Mouse (Mus musculus): ENCODE data around the gene Ccdc33. TPM values are rescaled to one million over a fixed set of nuclear protein-coding genes. Genes with fewer than 3 reads are reported as not detected.

The Ccdc33 gene
- total RNA-seq, 2 experiments from 2014 or later = 1.2 TPM; not detected in 1

DNA sequence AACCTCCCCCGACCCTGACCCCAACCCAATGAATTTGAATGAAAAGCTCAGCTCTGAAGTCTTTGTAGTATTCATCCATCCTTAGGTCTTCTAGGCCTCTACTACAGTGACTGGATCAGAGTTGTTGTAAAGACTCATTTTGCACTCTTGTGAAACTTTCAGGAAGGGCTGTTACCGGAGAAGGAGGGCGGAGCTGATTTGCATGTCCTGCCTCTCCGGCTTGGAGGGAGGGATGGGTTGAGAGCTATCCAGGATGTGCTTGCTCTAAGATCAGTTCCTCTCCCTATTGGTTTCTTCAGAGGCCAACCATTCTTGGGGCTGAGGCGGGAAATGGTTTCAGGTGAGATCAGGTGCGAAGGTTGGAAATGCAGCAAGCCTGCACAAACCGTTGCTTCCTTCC is 107.6 kb downstream of the Ccdc33 start:
- no peak for DNase-seq

DNA sequence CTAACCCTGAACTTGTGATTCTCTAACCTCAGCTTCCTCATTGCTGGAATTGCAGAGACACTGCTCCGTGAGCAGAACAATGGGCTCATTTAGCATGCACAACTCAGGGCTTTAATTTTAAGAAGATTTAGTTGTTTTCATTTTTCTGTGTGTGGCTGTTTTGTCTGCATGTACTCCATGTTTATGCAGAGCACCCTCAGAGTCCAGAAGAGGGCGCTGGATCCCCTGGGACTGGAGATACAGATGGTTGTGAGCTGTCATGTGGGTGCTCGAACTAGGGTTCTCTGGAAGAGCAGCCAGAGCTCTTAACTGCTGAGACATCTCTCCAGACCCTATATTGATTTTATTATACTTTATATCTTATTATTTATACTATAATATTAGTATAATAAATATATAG is 109.0 kb downstream of the Ccdc33 start:
- DNase-seq = no peak

DNA sequence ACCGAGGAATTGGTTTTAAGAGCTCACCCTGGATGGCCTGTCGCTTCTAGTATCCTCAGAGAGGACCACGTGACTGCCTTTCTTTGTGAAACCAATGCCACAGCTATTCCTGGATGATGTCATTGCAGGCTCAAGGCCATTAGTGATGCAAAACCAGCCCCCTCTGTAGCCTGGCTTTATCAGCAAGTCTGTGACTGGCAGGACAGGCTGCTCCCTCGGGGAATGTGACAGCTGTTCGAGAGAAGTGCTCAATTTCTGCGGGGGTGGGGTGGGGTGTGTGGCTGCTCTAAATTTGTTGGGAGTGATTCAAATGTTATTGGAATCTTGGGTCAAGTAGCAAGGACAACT is 109.6 kb downstream of the Ccdc33 start:
- DNase-seq = peak; percentile 76 to 82

DNA sequence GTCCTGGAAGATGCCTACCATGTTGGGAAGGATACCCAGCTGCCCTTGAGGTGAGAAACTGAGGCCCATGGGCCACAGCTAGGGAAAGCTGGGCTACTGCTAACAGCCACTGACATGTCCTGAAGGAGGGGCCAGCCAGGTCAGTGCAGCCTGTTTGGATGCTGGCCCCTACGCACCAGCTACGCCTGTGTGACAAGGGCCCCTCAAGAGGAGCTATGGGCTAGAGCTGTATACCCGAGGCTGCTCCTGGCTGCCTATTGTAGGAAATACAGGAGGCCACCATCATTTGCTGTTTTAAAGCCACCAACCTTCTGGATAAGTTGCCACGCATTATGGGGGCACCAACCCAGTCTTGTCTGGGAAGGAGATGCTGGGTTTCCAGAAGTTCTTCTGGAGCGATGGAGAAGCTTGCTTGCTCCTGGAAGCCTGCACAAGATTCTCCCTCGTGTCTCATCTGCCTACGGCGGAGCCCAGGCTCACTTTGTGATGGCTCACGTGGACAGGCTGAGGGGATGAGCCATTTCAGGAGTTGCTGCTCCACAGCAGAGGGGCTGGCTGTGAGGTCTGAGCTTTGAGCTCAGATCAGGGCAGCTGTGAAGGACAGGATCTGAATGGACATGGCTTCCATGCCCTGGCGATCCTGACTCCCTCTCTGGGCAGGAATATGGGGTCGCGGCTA is 110.1 kb downstream of the Ccdc33 start:
- no peak for DNase-seq

DNA sequence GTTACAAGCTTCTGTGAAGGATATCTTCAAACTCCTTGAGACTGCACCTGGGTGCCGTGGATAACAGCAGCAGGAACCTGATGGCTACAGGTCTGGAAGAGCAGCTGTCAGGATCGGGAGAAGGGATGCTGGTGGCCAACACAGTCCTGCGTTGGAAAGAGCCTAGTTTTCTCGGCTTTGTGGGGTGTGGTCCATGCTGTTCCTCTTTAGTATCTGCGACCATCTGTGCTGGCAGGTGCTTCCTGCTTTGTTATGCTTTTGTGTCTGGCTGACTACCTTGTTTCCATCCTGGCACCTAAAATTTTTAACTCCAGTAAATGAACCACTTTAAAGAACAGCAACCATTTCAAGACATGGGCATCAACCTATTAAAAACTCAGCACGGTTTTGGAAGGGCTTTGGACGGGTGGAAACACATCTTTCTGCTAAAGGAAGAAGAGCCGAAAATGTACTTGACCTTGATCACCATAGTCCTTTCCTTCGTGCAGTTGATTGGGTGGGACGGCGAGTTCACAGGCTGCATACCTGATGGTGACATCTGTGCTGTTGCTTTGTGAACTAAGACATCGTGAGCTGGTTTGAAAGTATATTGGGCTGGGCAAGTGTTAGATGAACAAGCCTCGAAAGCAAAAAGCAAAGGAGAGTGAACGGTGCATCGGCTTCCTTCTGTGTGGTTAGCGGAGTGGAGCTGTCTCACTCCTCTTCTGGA is 112.7 kb downstream of the Ccdc33 start, which contains the start of gene Cyp11a1:
Cyp11a1 (plus strand) TSS at position 659 of the 709 bp plus-strand sequence.
- no peak for DNase-seq

DNA sequence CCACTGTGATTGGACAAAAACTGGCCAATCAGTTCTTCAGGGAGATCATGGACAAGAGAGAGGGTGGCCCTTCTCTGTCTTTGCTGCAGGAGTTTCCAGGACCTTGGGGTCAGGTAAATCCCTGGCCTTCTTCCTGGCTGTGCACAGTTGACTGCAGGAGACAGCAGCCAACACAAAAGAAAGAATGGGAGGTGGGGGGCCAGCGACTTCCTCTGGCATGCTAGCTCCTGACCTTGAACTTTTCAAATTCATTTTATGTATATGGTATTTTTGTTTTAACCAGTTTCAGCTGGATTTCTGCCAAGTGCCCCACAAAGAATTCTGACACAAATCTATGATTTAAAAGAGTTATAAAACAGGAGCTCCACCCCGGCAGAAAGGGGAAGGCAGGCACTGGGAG is 115.4 kb downstream of the Ccdc33 start:
- DNase-seq = no peak

DNA sequence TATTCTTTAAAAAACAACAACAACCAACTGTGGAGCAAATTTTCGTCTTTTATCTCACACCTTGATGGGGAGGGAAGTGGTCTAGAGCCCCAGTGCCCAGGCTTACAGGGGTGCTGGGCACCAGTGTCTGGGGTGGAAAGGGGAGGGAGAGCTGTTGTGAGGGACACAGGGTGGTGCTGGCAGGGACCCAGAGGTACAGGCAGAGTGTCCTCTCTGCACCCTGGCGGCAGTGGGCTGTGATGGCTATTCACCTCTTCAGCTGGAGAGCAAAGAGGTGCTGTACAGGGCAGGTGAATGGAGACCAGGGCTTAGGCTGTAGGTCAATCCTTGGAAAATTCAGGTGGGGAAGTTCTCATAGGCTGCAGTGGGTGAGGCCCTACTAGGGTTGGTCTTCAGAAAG is 118.9 kb downstream of the Ccdc33 start:
- DNase-seq = no peak

DNA sequence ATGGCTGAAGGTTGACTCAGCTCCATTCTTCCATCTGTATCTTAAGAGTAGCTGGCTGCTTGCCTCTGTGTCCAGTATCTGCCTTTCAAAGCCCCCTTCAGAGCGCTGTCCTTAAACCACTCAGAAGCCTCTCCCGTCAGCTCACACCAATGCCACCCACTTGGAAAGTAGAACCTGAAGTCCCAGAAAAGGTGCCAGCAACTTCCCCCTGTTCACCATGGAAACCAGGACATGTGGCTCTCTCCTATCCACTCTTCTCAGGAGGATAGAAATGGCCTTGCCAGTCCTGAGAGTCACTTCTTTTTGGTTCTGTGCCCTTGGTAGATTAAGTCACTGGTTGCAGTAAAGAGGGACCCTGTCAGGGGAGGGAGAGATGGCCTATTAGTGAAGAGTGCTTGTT is 119.9 kb downstream of the Ccdc33 start:
- no peak for DNase-seq

DNA sequence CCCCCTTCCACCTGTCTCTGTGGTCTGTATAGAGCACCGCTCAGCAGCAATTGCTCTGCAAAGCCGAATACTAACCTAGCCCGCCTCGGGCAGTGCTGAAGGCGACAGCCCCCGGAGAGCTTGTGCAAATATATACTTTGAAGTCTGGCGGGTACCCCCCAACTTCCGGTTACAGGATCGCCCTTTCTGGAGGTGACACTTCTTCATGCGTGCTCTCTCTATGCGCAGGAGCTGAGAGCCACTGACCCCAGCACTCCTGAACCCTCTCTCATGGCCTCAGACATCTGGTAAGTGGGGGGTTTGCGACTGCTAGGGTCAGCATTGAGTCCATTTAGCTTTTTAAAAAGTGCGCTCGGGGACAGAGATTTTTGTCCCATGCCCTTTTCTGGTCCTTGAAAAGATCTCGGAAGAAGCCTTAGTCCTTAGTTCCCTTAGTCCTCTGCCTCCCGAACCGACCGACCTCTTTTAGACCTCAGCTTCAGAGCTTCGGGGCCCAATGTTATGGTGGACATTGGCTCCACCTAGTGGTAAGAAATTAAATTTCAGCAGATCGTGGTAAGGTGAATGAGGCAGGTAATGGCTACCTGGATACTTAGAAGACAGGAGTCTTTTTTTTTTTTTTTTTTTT is 120.5 kb downstream of the Ccdc33 start:
- peak; percentile 51 to 75 for DNase-seq

DNA sequence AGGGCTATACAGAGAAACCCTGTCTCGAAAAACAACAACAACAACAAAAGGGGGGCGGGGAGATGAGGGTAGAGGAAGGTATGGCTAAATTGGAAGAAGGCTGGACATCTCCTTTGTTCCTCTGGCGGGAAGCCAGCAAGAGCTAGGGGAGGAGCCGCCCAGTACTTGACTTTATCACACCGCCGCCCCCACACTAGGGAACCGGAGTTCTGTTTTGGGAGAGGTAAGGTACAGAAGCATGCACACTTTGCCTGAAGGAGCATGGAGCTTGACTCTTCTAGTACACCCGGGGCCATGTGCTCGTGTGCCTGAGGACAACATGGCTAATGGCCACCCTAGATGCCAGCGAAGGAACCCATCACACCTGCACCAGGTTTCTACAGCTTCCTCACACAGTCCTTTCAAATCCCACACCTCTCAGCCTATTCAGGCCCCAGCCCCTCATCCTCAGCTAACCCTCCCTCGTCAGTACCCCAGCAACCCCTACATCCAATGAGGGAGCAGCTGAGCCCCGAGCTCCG is 121.1 kb downstream of the Ccdc33 start:
- DNase-seq = no peak

DNA sequence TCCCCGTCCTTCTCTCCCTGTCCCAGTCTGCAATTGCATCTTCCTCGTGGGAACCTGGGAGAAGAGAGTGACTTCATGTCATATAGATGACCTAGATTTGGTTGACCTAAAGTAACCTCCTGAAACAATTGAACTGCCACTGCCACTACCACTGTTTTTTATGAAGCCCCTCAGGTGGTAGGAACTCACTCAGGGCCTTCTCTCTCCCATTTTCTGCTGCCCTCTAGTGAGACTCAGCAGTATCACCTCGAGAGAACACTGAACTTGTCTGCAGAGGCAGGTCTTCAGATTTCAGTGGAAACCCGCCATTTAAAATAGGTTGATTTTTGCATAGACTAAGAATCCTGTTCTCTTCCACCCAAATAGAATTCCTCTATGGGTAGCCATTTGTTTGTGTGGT is 123.3 kb downstream of the Ccdc33 start:
- DNase-seq = no peak

DNA sequence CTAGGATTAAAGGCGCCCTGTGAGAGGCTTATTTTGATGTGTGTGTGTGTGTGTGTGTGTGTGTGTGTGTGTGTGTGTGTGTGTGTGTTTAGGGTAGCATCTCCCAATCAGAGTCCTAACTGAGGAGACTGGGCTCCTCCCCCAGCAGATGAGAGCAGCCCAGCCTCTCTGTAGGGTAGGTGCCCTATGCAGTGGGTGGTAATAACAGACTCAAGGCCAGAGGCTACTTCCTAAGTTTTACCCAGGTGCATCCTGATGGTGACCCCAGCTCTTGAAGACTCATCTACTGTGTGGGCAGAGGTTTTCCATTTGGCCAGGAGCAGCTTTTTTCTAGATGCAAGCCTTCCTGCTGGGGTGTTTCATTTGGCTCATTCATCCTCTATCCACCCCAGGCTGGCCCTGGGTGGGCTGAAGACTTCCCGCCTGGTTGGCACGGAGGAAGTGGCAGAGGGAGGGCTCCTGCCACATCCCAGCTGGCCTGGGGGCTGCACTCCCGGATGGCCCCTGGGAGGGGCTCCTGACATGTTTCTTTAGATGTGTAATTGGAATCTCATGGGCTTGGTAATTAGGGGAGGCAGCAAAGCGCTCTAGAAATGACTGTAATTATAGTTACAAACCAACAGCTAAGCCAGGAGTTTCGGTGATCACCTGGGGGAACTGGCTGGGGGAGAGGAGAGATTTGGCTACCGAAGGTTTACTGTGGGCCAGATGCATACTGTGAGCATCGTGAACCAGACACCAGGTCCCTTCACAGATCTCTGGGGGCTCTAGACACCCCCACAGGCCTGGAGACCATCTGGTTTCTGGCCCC is 125.6 kb downstream of the Ccdc33 start:
- DNase-seq = no peak

DNA sequence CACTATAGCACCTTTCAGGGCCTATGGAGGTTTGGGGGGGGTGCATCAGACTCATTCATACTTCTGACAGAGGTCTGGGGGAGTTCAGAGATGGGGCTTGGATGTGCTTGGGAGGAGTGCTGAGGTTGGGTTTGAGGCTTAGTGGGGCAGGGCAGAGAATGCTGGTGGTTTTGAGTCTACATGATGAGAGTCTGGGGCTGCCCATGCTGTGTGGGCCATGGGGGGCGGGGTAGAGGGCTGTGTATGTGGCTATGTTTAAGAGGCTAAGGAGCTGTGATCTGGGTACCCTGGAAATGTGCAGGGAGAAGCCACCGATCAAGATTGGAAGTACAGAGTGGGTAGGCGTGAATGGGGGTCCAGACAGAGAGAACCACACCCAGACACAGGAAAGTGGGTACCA is 126.6 kb downstream of the Ccdc33 start:
- no peak for DNase-seq

DNA sequence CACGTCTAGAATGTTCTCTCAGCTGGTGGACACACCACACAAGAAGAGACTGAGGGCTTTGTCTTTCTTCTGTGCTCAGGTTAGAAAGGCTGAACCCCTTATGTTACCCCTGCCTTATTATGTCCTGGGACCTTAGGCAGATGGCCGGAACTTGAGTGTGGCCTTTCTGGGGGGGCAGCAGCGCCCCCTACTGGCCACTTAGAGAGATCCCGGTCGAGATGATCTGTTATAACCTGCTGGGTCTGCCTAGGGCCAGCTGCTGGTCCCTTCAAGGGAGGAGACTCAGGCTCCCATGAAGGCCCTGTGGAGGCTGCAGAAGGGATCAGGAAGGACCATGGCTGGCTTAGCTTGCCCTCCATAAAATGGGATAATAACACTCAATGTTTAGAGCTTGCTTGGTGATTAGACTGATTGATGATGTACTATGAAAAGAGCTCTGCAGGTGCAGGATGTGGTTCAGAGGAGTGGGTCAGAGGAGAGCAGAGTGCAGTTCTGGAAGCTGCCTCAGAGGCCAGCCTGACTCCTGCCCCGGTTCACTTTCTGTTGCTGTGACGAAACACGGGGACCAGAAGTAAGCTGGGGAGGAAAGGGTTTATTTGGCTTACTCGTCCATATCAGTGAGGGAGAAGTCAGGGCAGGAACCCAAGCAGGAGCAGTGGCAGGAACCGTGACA is 128.0 kb downstream of the Ccdc33 start:
- DNase-seq = peak; percentile 50 to 55

DNA sequence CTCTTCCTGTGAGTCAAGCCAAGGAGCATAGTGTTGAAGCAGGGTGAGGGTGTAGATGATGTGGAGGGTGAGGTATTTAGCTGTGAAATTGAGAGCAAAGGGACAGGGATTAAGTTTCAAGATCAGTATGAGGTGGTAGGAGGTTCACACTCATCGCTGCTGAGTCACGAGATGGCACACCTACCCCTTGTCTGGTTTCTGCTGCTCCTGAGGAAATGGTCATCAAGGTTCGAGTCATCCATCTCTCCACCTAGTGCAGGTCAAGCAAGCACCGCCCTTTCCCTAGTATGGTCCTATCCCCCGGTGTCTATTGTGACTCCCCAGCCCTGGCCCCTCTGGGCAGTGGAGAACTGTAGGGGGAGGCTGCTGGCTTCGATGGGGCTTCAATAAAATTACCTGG is 129.3 kb downstream of the Ccdc33 start:
- DNase-seq = no peak

DNA sequence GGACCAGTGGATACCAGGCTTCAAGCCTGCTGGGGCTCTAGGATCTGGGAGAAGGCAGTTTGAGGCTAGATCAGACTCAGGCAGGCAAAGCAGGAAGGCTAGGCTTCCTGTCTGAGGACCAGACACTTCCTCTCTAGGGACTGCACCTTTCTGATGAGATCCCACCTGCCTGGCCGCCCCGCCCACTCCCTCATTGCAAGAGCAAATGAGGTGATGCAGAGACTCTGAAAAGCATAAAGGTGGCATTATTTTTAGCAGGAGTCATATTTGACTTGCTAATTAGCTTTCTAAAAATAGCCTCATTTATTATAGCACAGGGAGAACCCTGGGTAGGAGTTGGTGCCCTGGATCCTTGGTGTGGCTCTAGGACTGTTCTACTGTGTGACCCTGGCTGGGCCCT is 130.5 kb downstream of the Ccdc33 start:
- DNase-seq = no peak

DNA sequence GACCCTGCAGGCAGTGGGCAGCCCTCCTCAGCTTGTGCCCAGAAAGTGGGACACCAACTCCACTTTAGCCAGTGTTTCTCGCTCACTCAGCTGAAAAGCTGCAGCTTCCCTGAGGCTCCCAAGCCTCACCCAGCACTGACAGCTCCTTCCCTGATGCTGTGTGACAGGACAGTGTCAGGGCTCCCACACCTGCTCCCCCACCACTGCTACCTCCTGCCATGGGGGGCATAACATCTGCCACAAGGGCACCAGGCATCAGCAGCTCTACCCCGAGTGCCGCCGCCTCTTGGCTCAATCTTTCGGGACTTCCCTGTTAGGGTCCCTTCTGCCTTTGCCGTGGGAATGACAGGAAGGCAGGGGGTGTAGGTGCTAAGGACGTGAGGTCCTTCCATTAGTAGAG is 132.3 kb downstream of the Ccdc33 start:
- no peak for DNase-seq

DNA sequence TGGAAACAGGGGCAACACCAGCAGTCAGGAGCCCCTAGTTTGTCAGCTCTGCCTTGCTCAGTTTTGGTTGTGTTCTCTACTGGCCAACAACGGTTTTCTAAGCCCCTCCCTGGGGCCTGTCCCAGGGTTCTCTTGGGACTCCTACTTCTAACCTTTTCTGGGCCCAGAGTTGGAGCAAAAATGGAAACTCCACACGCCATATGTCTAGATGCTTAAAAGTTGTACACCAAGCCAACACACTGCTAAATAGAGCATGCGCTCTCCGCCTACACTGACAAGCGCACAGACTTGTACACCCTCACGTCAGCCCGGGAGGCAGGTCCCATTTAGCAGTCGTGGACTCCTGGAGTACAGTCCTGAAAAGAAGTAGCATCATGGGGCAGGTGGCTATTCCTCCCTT is 133.3 kb downstream of the Ccdc33 start:
- no peak for DNase-seq

DNA sequence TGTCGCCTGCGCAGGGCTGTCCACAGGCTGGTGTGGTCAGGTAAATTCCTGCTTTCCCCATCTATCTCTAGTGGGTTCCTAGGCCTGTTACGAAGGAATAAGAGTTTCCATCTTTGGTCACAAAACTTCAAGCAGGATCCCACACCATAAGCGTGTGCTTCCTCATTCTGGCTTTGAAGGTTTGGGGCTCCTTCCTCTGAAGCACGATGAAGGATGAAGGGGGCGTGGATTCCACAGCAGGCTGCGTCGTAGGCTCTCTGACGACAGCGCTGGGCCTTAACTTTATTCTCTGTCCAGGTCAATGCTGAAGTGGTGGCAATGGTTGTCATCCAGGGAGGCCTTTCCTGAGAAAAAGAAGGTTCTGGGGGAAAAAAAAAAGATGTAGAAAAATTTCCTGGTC is 138.1 kb downstream of the Ccdc33 start:
- DNase-seq = no peak

DNA sequence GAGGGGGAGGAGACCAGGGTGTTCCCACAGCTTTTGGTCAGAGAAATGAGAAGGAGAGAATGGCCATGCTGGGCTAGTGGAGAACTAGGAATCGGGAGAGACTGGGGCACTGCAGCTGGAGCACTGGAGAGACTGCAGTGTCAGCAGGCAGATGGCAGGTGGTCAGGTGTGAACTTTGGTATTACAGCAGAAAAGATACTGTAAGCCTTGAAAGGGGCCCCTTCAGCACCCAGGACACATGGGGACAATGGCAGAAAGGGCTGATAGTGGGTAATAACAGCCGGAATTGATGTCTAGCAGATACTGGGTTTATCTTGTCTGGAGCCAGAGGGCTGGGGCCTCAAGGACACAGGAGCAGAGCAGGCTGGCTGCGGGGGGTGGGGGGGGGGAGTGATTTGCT is 139.8 kb downstream of the Ccdc33 start:
- DNase-seq = no peak

All from heart, adult 18-20 months (tissue).